Mouse (Mus musculus) myocyte (in vitro differentiated cells): ENCODE data around the gene Selenow. TPM values are rescaled to one million over a fixed set of nuclear protein-coding genes. Genes with fewer than 3 reads are reported as not detected.
A peak's percentile ranks its signal among the peaks of the same experiment; 100 is the strongest.

Experiments
- H3K27me3 ChIP-seq: one replicate; pipeline ENCODE4 v1.6.1; 2011; ENCODE audit not compliant: control insufficient read depth, insufficient read depth, insufficient read length
- H3K36me3 ChIP-seq: one replicate; pipeline ENCODE4 v1.6.1; 2011; ENCODE audit not compliant: control insufficient read depth, insufficient read depth
- H3K4me2 ChIP-seq: one replicate; pipeline ENCODE4 v1.6.1; 2011; ENCODE audit warnings: low read depth, control low read depth
- H3K4me3 ChIP-seq: one replicate; pipeline ENCODE4 v1.5.1; 2011; ENCODE audit warnings: mild to moderate bottlenecking, control low read depth, moderate library complexity
- H3K79me2 ChIP-seq: one replicate; pipeline ENCODE4 v1.6.1; 2011; ENCODE audit not compliant: control insufficient read depth, insufficient read depth
- H3ac ChIP-seq: one replicate; pipeline ENCODE4 v1.6.1; 2011; ENCODE audit not compliant: control insufficient read depth, insufficient read length
- CEBPB ChIP-seq: IDR thresholded peaks from 2 replicates; pipeline ENCODE4 v1.6.1; 2011; ENCODE audit warnings: mild to moderate bottlenecking, moderate library complexity; ENCODE audit not compliant: poor library complexity, insufficient read depth, severe bottlenecking
- E2F4 ChIP-seq: IDR thresholded peaks from one replicate; pipeline ENCODE4 v1.6.1; 2011; ENCODE audit warnings: mild to moderate bottlenecking, control low read depth, moderate library complexity; ENCODE audit not compliant: insufficient read depth
- MAX ChIP-seq: IDR thresholded peaks from one replicate; pipeline ENCODE4 v1.6.1; 2011; ENCODE audit warnings: low read depth, mild to moderate bottlenecking, control low read depth
- MYOD1 ChIP-seq, 3 experiments: IDR thresholded peaks; one replicate each; pipeline ENCODE4 v1.6.1; 2011; ENCODE audit warnings: control low read depth in 2 of 3, low read depth in 2 of 3, mild to moderate bottlenecking in 2 of 3, moderate library complexity in 1 of 3; ENCODE audit not compliant: insufficient read length in 2 of 3, control insufficient read depth in 1 of 3
- MYOG ChIP-seq, 3 experiments: IDR thresholded peaks; one replicate each; pipeline ENCODE4 v1.6.1; 2011; ENCODE audit warnings: control low read depth in 2 of 3, low read depth in 2 of 3, mild to moderate bottlenecking in 2 of 3; ENCODE audit not compliant: insufficient read length in 2 of 3, control insufficient read depth in 1 of 3, insufficient read depth in 1 of 3
- POLR2A ChIP-seq: IDR thresholded peaks from one replicate; pipeline ENCODE4 v1.6.1; 2011; ENCODE audit warnings: low read depth, mild to moderate bottlenecking, control low read depth, moderate library complexity; ENCODE audit not compliant: insufficient read length
- POLR2AphosphoS2 ChIP-seq: IDR thresholded peaks from one replicate; pipeline ENCODE4 v1.6.1; 2011; ENCODE audit warnings: low read depth, control low read depth; ENCODE audit not compliant: insufficient read length
- REST ChIP-seq: IDR thresholded peaks from one replicate; pipeline ENCODE4 v1.6.1; 2011; ENCODE audit warnings: mild to moderate bottlenecking, control low read depth, moderate library complexity; ENCODE audit not compliant: insufficient read depth, insufficient read length
- SRF ChIP-seq: IDR thresholded peaks from one replicate; pipeline ENCODE4 v1.6.1; 2011; ENCODE audit warnings: low read depth; ENCODE audit not compliant: control insufficient read depth, insufficient read length
- TCF12 ChIP-seq: IDR thresholded peaks from one replicate; pipeline ENCODE4 v1.6.1; 2011; ENCODE audit warnings: mild to moderate bottlenecking, control low read depth; ENCODE audit not compliant: poor library complexity, insufficient read depth, severe bottlenecking
- TCF3 ChIP-seq: IDR thresholded peaks from one replicate; pipeline ENCODE4 v1.6.1; 2011; ENCODE audit warnings: low read depth, control low read depth; ENCODE audit not compliant: insufficient read length
- USF1 ChIP-seq: IDR thresholded peaks from one replicate; pipeline ENCODE4 v1.6.1; 2011; ENCODE audit warnings: low read depth, mild to moderate bottlenecking, control low read depth, moderate library complexity
- polyA plus RNA-seq: library from polyadenylated mRNA; unstranded; fragments of >200 nt; fragmentation: generic; extraction: Trizol; gene quantifications from one replicate; pipeline ENCODE4 v1.2.1, GENCODE M21; 2012; ENCODE audit warnings: missing spikeins

Gene Selenow
- polyA plus RNA-seq = 507 TPM

- peak within 1 kb of the TSS; percentile 95 for H3K4me3 ChIP-seq
- H3K79me2 ChIP-seq = peaks cover 24% of the 10 kb centered on the region
- peak within 1 kb of the TSS; percentile 87 for H3K4me2 ChIP-seq
- H3K36me3 ChIP-seq = peaks cover 13% of the 10 kb centered on the region
- no peaks in the 10 kb centered on the region for H3K27me3 ChIP-seq
- TF ChIP-seq TCF12 = no peak
- TF ChIP-seq MYOD1 (IDR thresholded peaks at IDR 0.05; ENCODE audit: control insufficient read depth in 1 of 3, insufficient read length in 2 of 3, low read depth in 2 of 3) = peak in 1 of 3 experiments; percentile 23
- peak; percentile 98 for TF ChIP-seq POLR2AphosphoS2
- TF ChIP-seq POLR2A = peak; percentile 97
- no peak for TF ChIP-seq USF1
- no peak for TF ChIP-seq SRF
- TF ChIP-seq CEBPB = no peak
- peak; percentile 46 for TF ChIP-seq REST
- TF ChIP-seq TCF3 = no peak
- peak; percentile 17 for TF ChIP-seq MAX
- peak in 1 of 3 experiments; percentile 21 for TF ChIP-seq MYOG (IDR thresholded peaks at IDR 0.05; ENCODE audit: control insufficient read depth in 1 of 3, insufficient read depth in 1 of 3, insufficient read length in 2 of 3, low read depth in 2 of 3)
- peak within 1 kb of the TSS; percentile 71 for H3ac ChIP-seq
Measured at GRCm38 (mm10) chr7:15922220-15922773, at the start of gene Selenow. TSS of gene Selenow (minus strand) at chr7:15922402.

- H3K27me3 ChIP-seq = no peaks in the 10 kb centered on the region
- H3K36me3 ChIP-seq = peaks cover 7% of the 10 kb centered on the region
- no peak overlapping the region for H3ac ChIP-seq
- no peak for TF ChIP-seq MAX
- TF ChIP-seq POLR2A = no peak
- no peak for TF ChIP-seq REST
- TF ChIP-seq SRF = no peak
- no peak for TF ChIP-seq TCF12
- TF ChIP-seq MYOD1 (IDR thresholded peaks at IDR 0.05; ENCODE audit: control insufficient read depth in 1 of 3, insufficient read length in 2 of 3, low read depth in 2 of 3) = no peak
- no peak for TF ChIP-seq E2F4
- no peak overlapping the region for H3K4me2 ChIP-seq
- H3K79me2 ChIP-seq = peaks cover 25% of the 10 kb centered on the region
- no peak overlapping the region for H3K4me3 ChIP-seq
Measured at GRCm38 (mm10) chr7:15969674-15970073, 47.5 kb upstream of the Selenow start.

GRCm38 (mm10) chr7:15968322-15968721, 46.1 kb upstream of the Selenow start:
- no peak overlapping the region for H3ac ChIP-seq
- H3K36me3 ChIP-seq = no peaks in the 10 kb centered on the region
- peaks cover 35% of the 10 kb centered on the region for H3K79me2 ChIP-seq
- no peak for TF ChIP-seq MAX
- peak; percentile 38 for TF ChIP-seq POLR2AphosphoS2
- TF ChIP-seq REST = no peak
- H3K4me2 ChIP-seq = no peak overlapping the region
- H3K4me3 ChIP-seq = no peak overlapping the region
- H3K27me3 ChIP-seq = no peaks in the 10 kb centered on the region

GRCm38 (mm10) chr7:15967312-15967711, 45.1 kb upstream of the Selenow start, which contains the start of gene Ehd2:
TSS of gene Ehd2 (minus strand) at chr7:15967567.
- peak within 1 kb of the TSS; percentile 46 for H3K4me3 ChIP-seq
- peak within 1 kb of the TSS; percentile 62 for H3K4me2 ChIP-seq
- peaks cover 35% of the 10 kb centered on the region for H3K79me2 ChIP-seq
- H3K27me3 ChIP-seq = no peaks in the 10 kb centered on the region
- no peak for TF ChIP-seq CEBPB
- TF ChIP-seq SRF = no peak
- TF ChIP-seq E2F4 = no peak
- TF ChIP-seq POLR2AphosphoS2 = peak; percentile 97
- peak in 1 of 3 experiments; percentile 40 for TF ChIP-seq MYOG (IDR thresholded peaks at IDR 0.05; ENCODE audit: control insufficient read depth in 1 of 3, insufficient read depth in 1 of 3, insufficient read length in 2 of 3, low read depth in 2 of 3)
- TF ChIP-seq REST = no peak
- TF ChIP-seq POLR2A = peak; percentile 90
- no peak for TF ChIP-seq MAX
- TF ChIP-seq TCF3 = no peak
- TF ChIP-seq MYOD1 (IDR thresholded peaks at IDR 0.05; ENCODE audit: control insufficient read depth in 1 of 3, insufficient read length in 2 of 3, low read depth in 2 of 3) = no peak
- peak within 1 kb of the TSS; percentile 20 for H3ac ChIP-seq
- H3K36me3 ChIP-seq = no peaks in the 10 kb centered on the region

GRCm38 (mm10) chr7:15966489-15966888, 44.3 kb upstream of the Selenow start:
- Histone ChIP-seq H3K79me2 (peaks cover 35% of the 10 kb centered on the region), H3K36me3 (no peaks in the 10 kb centered on the region), H3K4me2 (peak overlapping the region; percentile 62), H3K4me3 (peak overlapping the region; percentile 46), H3K27me3 (no peaks in the 10 kb centered on the region), H3ac (peak overlapping the region; percentile 20)
- TF ChIP-seq TCF3 (no peak), USF1 (no peak), POLR2A (no peak)
